Mouse (Mus musculus) myocyte (in vitro differentiated cells): ENCODE measurements around the gene Ms4a10. TPM values are rescaled to one million over a fixed set of nuclear protein-coding genes. Genes with fewer than 3 reads are reported as not detected.

Experiments
- H3K27me3 ChIP-seq: one replicate; pipeline ENCODE4 v1.6.1; 2011; ENCODE audit not compliant: control insufficient read depth, insufficient read depth, insufficient read length
- H3K36me3 ChIP-seq: one replicate; pipeline ENCODE4 v1.6.1; 2011; ENCODE audit not compliant: control insufficient read depth, insufficient read depth
- H3K4me2 ChIP-seq: one replicate; pipeline ENCODE4 v1.6.1; 2011; ENCODE audit warnings: low read depth, control low read depth
- H3K4me3 ChIP-seq: one replicate; pipeline ENCODE4 v1.5.1; 2011; ENCODE audit warnings: mild to moderate bottlenecking, control low read depth, moderate library complexity
- H3K79me2 ChIP-seq: one replicate; pipeline ENCODE4 v1.6.1; 2011; ENCODE audit not compliant: control insufficient read depth, insufficient read depth
- H3ac ChIP-seq: one replicate; pipeline ENCODE4 v1.6.1; 2011; ENCODE audit not compliant: control insufficient read depth, insufficient read length
- CEBPB ChIP-seq: IDR thresholded peaks from 2 replicates; pipeline ENCODE4 v1.6.1; 2011; ENCODE audit warnings: mild to moderate bottlenecking, moderate library complexity; ENCODE audit not compliant: poor library complexity, insufficient read depth, severe bottlenecking
- E2F4 ChIP-seq: IDR thresholded peaks from one replicate; pipeline ENCODE4 v1.6.1; 2011; ENCODE audit warnings: mild to moderate bottlenecking, control low read depth, moderate library complexity; ENCODE audit not compliant: insufficient read depth
- MAX ChIP-seq: IDR thresholded peaks from one replicate; pipeline ENCODE4 v1.6.1; 2011; ENCODE audit warnings: low read depth, mild to moderate bottlenecking, control low read depth
- MYOD1 ChIP-seq, 3 experiments: IDR thresholded peaks; one replicate each; pipeline ENCODE4 v1.6.1; 2011; ENCODE audit warnings: control low read depth in 2 of 3, low read depth in 2 of 3, mild to moderate bottlenecking in 2 of 3, moderate library complexity in 1 of 3; ENCODE audit not compliant: insufficient read length in 2 of 3, control insufficient read depth in 1 of 3
- MYOG ChIP-seq, 3 experiments: IDR thresholded peaks; one replicate each; pipeline ENCODE4 v1.6.1; 2011; ENCODE audit warnings: control low read depth in 2 of 3, low read depth in 2 of 3, mild to moderate bottlenecking in 2 of 3; ENCODE audit not compliant: insufficient read length in 2 of 3, control insufficient read depth in 1 of 3, insufficient read depth in 1 of 3
- POLR2A ChIP-seq: IDR thresholded peaks from one replicate; pipeline ENCODE4 v1.6.1; 2011; ENCODE audit warnings: low read depth, mild to moderate bottlenecking, control low read depth, moderate library complexity; ENCODE audit not compliant: insufficient read length
- POLR2AphosphoS2 ChIP-seq: IDR thresholded peaks from one replicate; pipeline ENCODE4 v1.6.1; 2011; ENCODE audit warnings: low read depth, control low read depth; ENCODE audit not compliant: insufficient read length
- REST ChIP-seq: IDR thresholded peaks from one replicate; pipeline ENCODE4 v1.6.1; 2011; ENCODE audit warnings: mild to moderate bottlenecking, control low read depth, moderate library complexity; ENCODE audit not compliant: insufficient read depth, insufficient read length
- SRF ChIP-seq: IDR thresholded peaks from one replicate; pipeline ENCODE4 v1.6.1; 2011; ENCODE audit warnings: low read depth; ENCODE audit not compliant: control insufficient read depth, insufficient read length
- TCF12 ChIP-seq: IDR thresholded peaks from one replicate; pipeline ENCODE4 v1.6.1; 2011; ENCODE audit warnings: mild to moderate bottlenecking, control low read depth; ENCODE audit not compliant: poor library complexity, insufficient read depth, severe bottlenecking
- TCF3 ChIP-seq: IDR thresholded peaks from one replicate; pipeline ENCODE4 v1.6.1; 2011; ENCODE audit warnings: low read depth, control low read depth; ENCODE audit not compliant: insufficient read length
- USF1 ChIP-seq: IDR thresholded peaks from one replicate; pipeline ENCODE4 v1.6.1; 2011; ENCODE audit warnings: low read depth, mild to moderate bottlenecking, control low read depth, moderate library complexity
- polyA plus RNA-seq: library from polyadenylated mRNA; unstranded; fragments of >200 nt; fragmentation: generic; extraction: Trizol; gene quantifications from one replicate; pipeline ENCODE4 v1.2.1, GENCODE M21; 2012; ENCODE audit warnings: missing spikeins

The Ms4a10 gene
- polyA plus RNA-seq, 1 experiment: 0.30 TPM

DNA sequence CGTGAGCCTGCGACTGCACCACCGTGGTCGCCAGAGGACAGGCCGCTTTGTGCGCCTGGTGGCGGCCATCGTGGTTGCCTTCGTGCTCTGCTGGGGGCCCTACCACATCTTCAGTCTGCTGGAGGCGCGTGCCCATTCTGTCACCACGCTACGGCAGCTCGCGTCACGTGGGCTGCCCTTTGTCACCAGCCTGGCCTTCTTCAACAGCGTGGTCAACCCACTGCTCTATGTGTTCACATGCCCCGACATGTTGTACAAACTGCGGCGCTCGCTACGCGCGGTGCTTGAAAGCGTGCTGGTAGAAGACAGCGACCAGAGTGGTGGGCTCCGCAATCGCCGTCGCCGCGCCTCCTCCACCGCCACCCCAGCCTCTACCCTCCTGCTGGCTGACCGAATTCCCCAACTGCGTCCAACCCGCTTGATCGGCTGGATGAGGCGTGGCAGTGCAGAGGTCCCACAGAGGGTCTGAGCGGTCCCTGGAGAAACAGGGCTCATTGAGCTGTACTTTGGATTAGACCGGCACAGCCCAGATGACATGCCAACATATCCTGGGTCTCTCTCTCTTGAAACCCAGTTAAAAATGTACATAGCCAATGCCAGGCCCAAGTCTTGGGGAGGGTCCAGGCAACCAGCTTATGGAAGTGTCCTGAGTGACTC lies 33.5 kb downstream of the Ms4a10 start:
- Histone ChIP-seq H3K79me2 (peaks cover 2% of the 10 kb centered on the region), H3ac (no peak overlapping the region), H3K27me3 (no peaks in the 10 kb centered on the region), H3K4me3 (no peak overlapping the region), H3K36me3 (peaks cover 19% of the 10 kb centered on the region), H3K4me2 (no peak overlapping the region)
- TF ChIP-seq POLR2AphosphoS2: peak; percentile 84
- peak; percentile 5 for TF ChIP-seq POLR2A
- TF ChIP-seq CEBPB: no peak

- Histone ChIP-seq H3K4me2 (no peak overlapping the region), H3ac (no peak overlapping the region), H3K27me3 (no peaks in the 10 kb centered on the region), H3K36me3 (peaks cover 19% of the 10 kb centered on the region), H3K4me3 (no peak overlapping the region), H3K79me2 (no peaks in the 10 kb centered on the region)
- TF ChIP-seq TCF12: no peak
- no peak for TF ChIP-seq REST
- TF ChIP-seq USF1: no peak
- TF ChIP-seq POLR2A: no peak
- no peak for TF ChIP-seq MYOD1 (IDR thresholded peaks at IDR 0.05; ENCODE audit: control insufficient read depth in 1 of 3, insufficient read length in 2 of 3, low read depth in 2 of 3)
- no peak for TF ChIP-seq MAX
- no peak for TF ChIP-seq SRF
- TF ChIP-seq E2F4: no peak
- no peak for TF ChIP-seq TCF3
- no peak for TF ChIP-seq POLR2AphosphoS2
- no peak for TF ChIP-seq CEBPB
- no peak for TF ChIP-seq MYOG (IDR thresholded peaks at IDR 0.05; ENCODE audit: control insufficient read depth in 1 of 3, insufficient read depth in 1 of 3, insufficient read length in 2 of 3, low read depth in 2 of 3)
These were observed 34.2 kb downstream of the Ms4a10 start for GRCm38 (mm10) chr19:10940097-10940800.

- H3K79me2 ChIP-seq: no peaks in the 10 kb centered on the region
- no peak overlapping the region for H3ac ChIP-seq
- H3K36me3 ChIP-seq: peaks cover 19% of the 10 kb centered on the region
- no peak overlapping the region for H3K4me3 ChIP-seq
- H3K27me3 ChIP-seq: no peaks in the 10 kb centered on the region
- TF ChIP-seq MYOD1 (IDR thresholded peaks at IDR 0.05; ENCODE audit: control insufficient read depth in 1 of 3, insufficient read length in 2 of 3, low read depth in 2 of 3) (no peak), MYOG (IDR thresholded peaks at IDR 0.05; ENCODE audit: control insufficient read depth in 1 of 3, insufficient read depth in 1 of 3, insufficient read length in 2 of 3, low read depth in 2 of 3) (no peak), TCF12 (no peak)
- H3K4me2 ChIP-seq: no peak overlapping the region
These were observed 35.7 kb downstream of the Ms4a10 start for GRCm38 (mm10) chr19:10938771-10939170.

DNA sequence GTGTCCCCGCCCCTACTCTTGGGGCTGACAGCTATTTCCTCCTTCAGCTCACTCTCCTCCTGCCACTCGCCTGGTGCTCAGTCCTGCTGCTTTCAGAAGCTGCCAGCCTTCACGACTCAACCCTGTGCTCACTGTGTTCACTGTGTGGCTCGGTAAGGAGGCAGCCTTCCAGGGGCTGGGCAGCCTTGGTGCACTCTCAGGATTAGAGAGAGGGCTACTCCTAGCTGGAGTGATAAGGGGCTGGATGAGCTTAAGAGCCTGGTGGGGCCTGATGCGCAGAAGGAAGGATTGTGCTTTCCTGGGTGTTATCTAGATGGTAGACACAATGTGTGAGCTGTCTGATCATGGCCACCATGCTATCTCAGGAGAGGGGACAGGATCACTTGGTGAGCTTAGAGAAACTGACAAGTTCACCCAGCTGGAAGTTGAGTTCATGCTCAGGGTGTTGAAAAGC lies 37.3 kb downstream of the Ms4a10 start, which contains the start of gene Ptgdr2:
Gene Ptgdr2 (plus strand): TSS at position 51 of the 454 bp plus-strand sequence.
- Histone ChIP-seq H3K36me3 (peaks cover 12% of the 10 kb centered on the region), H3K27me3 (no peaks in the 10 kb centered on the region), H3K4me3 (no peak within 1 kb of the TSS), H3K79me2 (no peaks in the 10 kb centered on the region), H3ac (no peak within 1 kb of the TSS), H3K4me2 (no peak within 1 kb of the TSS)
- TF ChIP-seq SRF (no peak), MYOD1 (IDR thresholded peaks at IDR 0.05; ENCODE audit: control insufficient read depth in 1 of 3, insufficient read length in 2 of 3, low read depth in 2 of 3) (no peak), POLR2AphosphoS2 (no peak), USF1 (no peak), E2F4 (no peak), POLR2A (no peak), TCF12 (no peak), CEBPB (no peak), REST (no peak), MAX (no peak), MYOG (IDR thresholded peaks at IDR 0.05; ENCODE audit: control insufficient read depth in 1 of 3, insufficient read depth in 1 of 3, insufficient read length in 2 of 3, low read depth in 2 of 3) (no peak), TCF3 (no peak)

DNA sequence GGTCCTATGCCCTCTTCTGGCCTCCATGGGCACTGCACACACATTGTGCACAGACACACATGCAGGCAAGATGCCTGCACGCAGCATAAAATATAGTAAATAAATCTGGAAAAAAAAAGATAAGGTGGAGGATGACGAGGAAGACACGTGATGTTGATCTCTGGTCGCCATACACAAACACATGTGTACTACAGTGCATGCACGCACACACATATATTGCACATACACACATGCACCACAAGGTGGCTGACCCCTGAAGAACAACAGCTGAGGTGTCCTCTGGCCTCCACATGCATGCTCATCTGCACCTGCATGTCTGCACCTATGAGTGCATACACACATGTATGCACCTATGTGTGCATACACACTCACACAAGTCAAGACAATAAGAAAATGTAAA lies 38.4 kb downstream of the Ms4a10 start:
- Histone ChIP-seq H3K4me2 (no peak overlapping the region), H3K36me3 (peaks cover under 1% of the 10 kb centered on the region), H3ac (no peak overlapping the region), H3K4me3 (no peak overlapping the region), H3K27me3 (no peaks in the 10 kb centered on the region), H3K79me2 (no peaks in the 10 kb centered on the region)
- no peak for TF ChIP-seq POLR2A
- no peak for TF ChIP-seq E2F4
